Mouse (Mus musculus): Measurements from ENCODE around the gene Galnt9. TPM values are rescaled to one million over a fixed set of nuclear protein-coding genes. Genes with fewer than 3 reads are reported as not detected.

The Galnt9 gene
- polyA plus RNA-seq, 1 experiment from 2014 or later = not detected

DNA sequence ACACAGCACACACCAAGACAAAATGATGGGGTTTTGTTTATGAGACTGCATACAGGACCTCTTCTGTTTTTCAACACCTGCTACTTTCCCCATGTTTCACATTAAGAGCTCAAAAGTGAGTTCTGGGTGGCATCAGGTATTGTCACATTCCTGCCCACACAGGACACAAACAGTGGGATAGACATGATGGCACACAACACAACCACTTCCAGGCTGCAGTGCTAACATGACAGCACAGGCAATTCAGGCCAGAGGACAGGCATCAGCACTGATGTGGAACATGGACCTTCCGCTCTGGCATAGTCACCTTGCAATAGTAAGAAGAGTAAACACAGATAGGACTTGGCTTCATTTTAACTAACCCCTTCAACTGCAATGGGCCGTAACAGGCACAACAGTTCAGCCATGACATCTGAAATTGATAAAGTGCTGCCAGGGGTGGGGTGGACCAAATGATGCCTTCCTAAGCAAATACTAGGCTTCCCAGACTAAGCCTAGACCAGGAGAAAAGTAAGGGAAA lies 120.7 kb downstream of the Galnt9 start:
- no peaks in the 10 kb centered on the region for H3K27me3 ChIP-seq (ENCODE audit: insufficient read depth, poor library complexity, severe bottlenecking)
- H3K36me3 ChIP-seq = peaks cover 91% of the 10 kb centered on the region
- no peaks in the 10 kb centered on the region for H3K9me3 ChIP-seq
- H3K4me1 ChIP-seq = no peaks in the 10 kb centered on the region
- DNase-seq (ENCODE audit: low spot score) = no peak
- 88% methylated on average over 2 of the region's 2 CpGs for WGBS
- no peak overlapping the region for H3K27ac ChIP-seq
- H3K4me3 ChIP-seq = no peak overlapping the region

DNA sequence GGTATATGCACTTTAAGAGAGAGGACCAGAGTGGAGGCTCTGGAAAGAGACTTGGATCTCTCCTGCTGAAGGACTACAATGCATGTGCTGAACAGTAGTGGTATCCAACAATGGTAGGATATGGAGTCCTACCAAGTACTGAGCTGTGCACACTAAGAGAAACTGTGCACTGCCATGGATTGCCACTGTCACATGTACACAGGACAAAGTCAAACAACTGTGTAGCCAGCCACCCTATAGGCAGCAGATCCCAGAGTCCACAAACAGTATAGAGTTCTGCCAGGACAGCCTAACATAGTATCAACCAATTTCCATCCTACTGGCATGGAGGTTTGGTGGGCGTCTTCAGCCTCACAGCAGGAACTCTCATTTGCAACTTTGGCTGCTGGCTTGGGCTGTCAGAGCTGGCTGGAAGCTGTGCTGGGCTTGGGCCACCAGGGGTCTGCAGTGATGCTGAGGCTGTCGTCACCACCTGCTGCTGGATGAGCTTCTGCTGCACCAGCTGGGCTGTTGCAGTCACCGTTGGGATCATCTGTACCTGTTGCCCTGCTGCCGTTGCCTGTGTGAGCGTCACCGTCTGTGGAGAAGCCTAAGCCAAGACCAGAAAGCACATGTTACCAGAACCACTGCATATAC lies 121.4 kb downstream of the Galnt9 start:
- no peaks in the 10 kb centered on the region for H3K4me1 ChIP-seq
- 67% methylated on average over 6 of the region's 6 CpGs for WGBS
- no peaks in the 10 kb centered on the region for H3K9me3 ChIP-seq
- no peak for DNase-seq (ENCODE audit: low spot score)
- peaks cover 91% of the 10 kb centered on the region for H3K36me3 ChIP-seq
- H3K27me3 ChIP-seq (ENCODE audit: insufficient read depth, poor library complexity, severe bottlenecking) = no peaks in the 10 kb centered on the region
- no peak overlapping the region for H3K27ac ChIP-seq
- no peak overlapping the region for H3K4me3 ChIP-seq

Small RNA genes lying within 50 kb of the gene (microRNA-seq; reads per million reads assigned to microRNA genes)
- gene Mir7026 = 3.3 reads per million, percentile 6 among the genes with 10 or more reads in this experiment

Other genes with a start within 250 kb of the Galnt9 start
- gene P2rx2, start 201.1 kb upstream of the Galnt9 start, polyA plus RNA-seq (2016; fragmentation: Nextera tagmentation; extraction: Ambion mirVana) = 0.27 and 0.44 TPM in 2 replicates
- gene Lrcol1, start 199.6 kb upstream of the Galnt9 start, polyA plus RNA-seq (2016; fragmentation: Nextera tagmentation; extraction: Ambion mirVana) = not detected in 2 replicates
- gene Fbrsl1, start 95.9 kb upstream of the Galnt9 start, polyA plus RNA-seq (2016; fragmentation: Nextera tagmentation; extraction: Ambion mirVana) = 9.6 and 11.1 TPM in 2 replicates
- gene Noc4l, start 109.1 kb downstream of the Galnt9 start, polyA plus RNA-seq (2016; fragmentation: Nextera tagmentation; extraction: Ambion mirVana) = 55.1 and 73.2 TPM in 2 replicates
- 21.2 and 33.9 TPM in 2 replicates for gene Ddx51, start 109.1 kb downstream of the Galnt9 start, polyA plus RNA-seq (2016; fragmentation: Nextera tagmentation; extraction: Ambion mirVana)
- 41.3 and 46.9 TPM in 2 replicates for gene Ep400, start 226.4 kb downstream of the Galnt9 start, polyA plus RNA-seq (2016; fragmentation: Nextera tagmentation; extraction: Ambion mirVana)
- gene Pus1, start 236.3 kb downstream of the Galnt9 start, polyA plus RNA-seq (2016; fragmentation: Nextera tagmentation; extraction: Ambion mirVana) = 46.6 and 49.8 TPM in 2 replicates